Mouse (Mus musculus) megakaryocyte progenitor cell, adult 5-6 weeks (primary cell): ENCODE results near the gene Apol7b. TPM values are rescaled to one million over a fixed set of nuclear protein-coding genes. Genes with fewer than 3 reads are reported as not detected.

Experiments used
- ATAC-seq: replicated peaks from 2 replicates; pipeline ENCODE4 v1.8.0; 2016; ENCODE audit warnings: mild to moderate bottlenecking, moderate TSS enrichment, inconsistent platforms; ENCODE audit not compliant: poor library complexity
- total RNA-seq, 2 experiments: library from RNA; stranded (forward) in 1 of 2; stranded (reverse) in 1 of 2; fragments of 157-497, 149-512 nt in 1 of 2; fragments of 200-1000 nt in 1 of 2; gene quantifications; 2 replicates each; pipeline versions ENCODE4 v1.2.3 to v1.2.4; 2015 to 2017

Apol7b gene
- total RNA-seq, 2 experiments from 2014 or later: not detected

DNA sequence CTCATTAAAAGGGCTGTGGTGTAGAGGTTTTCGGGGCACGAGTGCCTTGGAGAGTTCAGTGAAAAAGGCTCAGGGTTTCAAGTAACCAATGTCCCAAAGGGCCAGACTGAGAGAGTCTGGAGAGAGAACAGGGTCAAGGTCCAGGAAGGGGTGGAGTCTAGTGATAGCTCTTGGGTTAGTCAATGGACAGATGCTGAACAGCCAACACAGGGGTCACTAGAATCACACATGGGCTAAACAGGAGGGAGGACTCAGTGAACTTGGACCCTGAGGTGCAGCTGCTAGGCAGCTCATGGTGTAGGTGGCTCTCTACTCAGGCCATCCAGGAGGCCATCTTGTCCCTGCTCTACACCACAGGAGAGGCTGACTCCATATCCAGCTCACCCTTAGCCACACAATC lies 59.8 kb downstream of the Apol7b start:
- no peak for ATAC-seq

DNA sequence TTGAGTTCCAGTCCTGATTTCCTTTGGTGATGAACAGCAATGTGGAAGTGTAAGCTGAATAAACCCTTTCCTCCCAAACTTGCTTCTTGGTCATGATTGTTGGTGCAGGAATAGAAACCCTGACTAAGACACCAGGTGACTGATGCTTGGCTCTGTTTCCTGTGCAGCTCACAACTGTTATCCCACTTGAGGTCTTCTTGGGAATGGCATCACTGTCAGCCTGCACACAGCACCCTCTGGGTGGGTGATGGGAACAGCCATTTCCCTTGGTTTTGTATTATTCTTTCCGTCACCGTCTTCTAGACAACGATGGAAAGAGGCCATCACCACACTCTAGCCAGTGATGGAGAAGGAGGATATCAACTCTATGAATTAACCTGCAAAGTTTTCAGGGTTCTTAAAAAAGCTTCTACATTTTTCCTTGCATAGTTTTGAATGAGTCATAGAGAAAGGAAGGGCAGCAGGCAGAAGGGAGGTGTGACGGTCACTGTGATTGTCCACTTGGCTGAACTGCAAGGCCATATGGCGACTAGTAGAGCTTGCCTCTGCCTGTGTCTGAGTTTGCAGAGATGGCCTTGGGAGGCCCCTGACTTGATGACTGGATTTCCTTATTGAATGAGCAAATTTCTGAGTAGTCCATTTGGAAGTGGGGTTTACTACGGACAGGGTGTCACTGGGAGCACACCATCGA lies 62.8 kb downstream of the Apol7b start:
- no peak for ATAC-seq

DNA sequence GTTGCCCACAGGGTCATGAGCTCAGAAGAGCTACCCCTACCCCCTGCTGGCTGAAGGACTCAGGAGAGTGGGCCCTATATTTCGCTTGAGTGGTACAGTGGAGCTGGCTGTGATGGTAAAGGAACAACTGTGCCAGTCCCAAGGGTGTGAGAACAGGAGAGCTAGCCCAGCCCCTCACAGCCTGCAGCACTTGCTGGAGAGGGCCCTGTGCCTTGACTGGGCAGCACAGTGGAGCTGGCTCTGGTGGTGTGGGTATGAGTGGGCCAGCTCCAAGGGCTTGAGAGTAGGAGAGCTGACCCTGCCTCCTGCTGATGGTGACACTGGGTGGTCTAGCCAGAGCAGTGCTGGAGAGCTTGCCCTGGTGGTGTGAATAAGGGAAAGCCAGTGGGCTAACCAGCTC lies 64.4 kb downstream of the Apol7b start:
- no peak for ATAC-seq

DNA sequence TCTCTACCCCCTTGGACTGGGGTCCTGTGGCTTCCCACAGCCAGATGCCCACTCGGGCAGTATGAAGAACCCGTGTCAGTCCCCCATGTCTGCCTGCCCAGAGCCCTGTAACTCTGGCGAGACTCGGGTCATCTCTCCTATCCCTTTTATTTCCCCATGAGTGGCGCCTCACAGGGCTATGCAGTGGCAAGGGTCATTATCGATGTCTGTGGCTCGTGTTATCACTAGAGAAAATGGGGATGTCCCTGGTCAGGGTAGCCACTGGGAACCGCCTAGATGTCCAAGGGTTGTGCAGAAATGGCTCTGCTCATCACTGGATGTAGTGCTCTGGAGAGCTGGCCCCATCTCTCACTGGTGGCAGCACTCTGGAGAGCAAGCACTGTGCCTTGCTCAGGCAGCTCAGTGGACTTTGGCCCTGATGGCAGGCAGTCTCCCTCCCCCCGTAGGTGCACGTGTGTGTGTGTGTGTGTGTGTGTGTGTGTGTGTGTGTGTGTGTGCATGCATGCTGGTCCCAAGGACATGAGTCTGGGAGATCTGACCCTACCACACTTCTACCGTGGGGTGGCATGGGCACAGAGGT lies 64.9 kb downstream of the Apol7b start:
- no peak for ATAC-seq

DNA sequence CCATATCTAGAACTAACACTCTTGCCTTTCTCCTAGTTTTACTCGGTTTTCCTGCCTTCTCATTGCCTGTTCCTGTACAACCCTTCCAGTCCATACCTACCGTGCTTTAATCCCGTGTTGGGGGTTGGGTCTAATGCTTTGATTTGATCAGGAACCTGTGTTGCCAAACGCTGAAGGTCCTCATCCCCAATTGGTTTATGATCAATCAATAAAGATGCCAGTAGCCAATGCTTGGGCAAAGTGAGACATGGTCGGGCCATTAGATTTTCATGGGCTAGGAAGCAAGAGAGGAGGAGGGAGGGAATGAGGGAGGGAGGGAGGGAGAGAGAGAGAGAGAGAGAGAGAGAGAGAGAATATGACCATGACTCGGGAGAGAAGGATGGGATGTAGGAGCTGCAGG lies 65.8 kb downstream of the Apol7b start:
- no peak for ATAC-seq

DNA sequence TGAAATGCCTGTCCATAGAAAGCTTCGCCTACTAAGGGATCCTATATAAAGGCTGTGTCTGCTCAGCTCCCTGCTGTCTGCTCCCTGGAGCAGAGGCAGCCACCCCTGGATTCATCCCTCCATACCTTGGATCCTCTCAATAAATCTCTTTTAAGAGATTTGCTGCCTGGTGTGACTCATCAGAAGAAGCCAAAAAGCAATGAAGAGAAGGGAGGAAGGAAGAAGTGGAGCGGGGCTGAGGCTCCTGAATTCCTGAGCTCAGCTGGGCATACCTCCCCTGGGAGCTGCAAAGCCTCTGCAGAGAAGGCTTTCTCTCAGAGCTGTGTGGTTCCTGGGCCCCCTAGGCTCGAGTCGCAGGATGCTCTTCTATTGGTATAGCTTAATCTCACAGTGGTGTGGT lies 67.4 kb downstream of the Apol7b start:
- ATAC-seq: no peak

DNA sequence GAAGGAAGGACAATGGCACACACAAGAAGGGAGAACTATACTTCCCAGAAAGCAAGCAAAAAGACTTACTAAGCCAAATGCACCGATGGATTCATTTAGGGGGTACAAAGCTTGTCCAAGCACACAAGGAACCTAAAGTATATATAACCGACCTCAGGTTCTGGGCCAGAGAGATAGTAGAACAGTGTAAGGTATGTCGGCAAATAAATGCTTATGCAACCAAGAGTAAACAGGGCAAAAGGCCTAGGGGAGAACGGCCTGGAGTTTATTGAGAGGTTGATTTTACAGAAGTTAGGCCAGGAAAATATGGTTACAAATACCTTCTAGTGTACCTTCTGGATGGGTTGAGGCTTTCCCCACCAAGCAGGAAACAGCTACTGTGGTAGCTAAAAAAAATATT lies 69.9 kb downstream of the Apol7b start:
- ATAC-seq: no peak

DNA sequence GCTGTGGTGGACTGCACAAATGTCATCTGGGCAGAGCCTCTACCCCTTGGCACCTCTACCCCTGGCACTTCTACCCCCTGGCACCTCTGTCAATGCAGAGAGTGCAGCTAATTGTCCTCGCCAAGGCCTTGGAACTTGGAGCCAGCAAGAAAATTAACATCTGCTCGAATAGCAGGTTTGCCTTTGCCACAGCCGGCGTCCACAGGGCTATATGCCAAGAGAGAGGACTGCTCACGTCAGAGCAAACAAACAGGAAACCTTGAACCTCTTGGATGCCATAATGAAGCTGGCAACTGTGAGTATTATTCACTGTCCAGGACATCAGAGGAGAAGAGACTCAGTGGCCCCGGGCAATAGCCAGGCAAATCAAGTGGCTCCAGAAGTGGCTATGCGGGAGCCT lies 70.4 kb downstream of the Apol7b start:
- ATAC-seq: no peak

Other genes with a start within 250 kb of the Apol7b start
- 0.22 and 0.32 TPM in 2 replicates for gene Rbfox2, start 140.5 kb downstream of the Apol7b start, total RNA-seq (2015)
- gene Rbfox2, start 140.5 kb downstream of the Apol7b start, total RNA-seq (2017): 0.54 and 0.87 TPM in 2 replicates
- gene Apol7a, start 48.4 kb downstream of the Apol7b start, total RNA-seq (2015): not detected in 2 replicates
- not detected in 2 replicates for gene Apol7a, start 48.4 kb downstream of the Apol7b start, total RNA-seq (2017)
- gene Apol9a, start 36.4 kb downstream of the Apol7b start, total RNA-seq (2015): not detected in 2 replicates
- gene Apol9a, start 36.4 kb downstream of the Apol7b start, total RNA-seq (2017): not detected in 2 replicates
- not detected in 2 replicates for gene Apol10a, start 29.6 kb upstream of the Apol7b start, total RNA-seq (2015)
- gene Apol10a, start 29.6 kb upstream of the Apol7b start, total RNA-seq (2017): not detected in 2 replicates
- gene Apol11a, start 60.8 kb upstream of the Apol7b start, total RNA-seq (2015): not detected in 2 replicates
- gene Apol11a, start 60.8 kb upstream of the Apol7b start, total RNA-seq (2017): not detected in 2 replicates
- not detected in 2 replicates for gene Apol7c, start 85.8 kb upstream of the Apol7b start, total RNA-seq (2015)
- not detected in 2 replicates for gene Apol7c, start 85.8 kb upstream of the Apol7b start, total RNA-seq (2017)
- gene 1700025B11Rik, start 114.4 kb upstream of the Apol7b start, total RNA-seq (2015): not detected in 2 replicates
- not detected in 2 replicates for gene 1700025B11Rik, start 114.4 kb upstream of the Apol7b start, total RNA-seq (2017)
- not detected in 2 replicates for gene Apol10b, start 148.6 kb upstream of the Apol7b start, total RNA-seq (2015)
- gene Apol10b, start 148.6 kb upstream of the Apol7b start, total RNA-seq (2017): not detected in 2 replicates
- gene Gm36245, start 151.8 kb upstream of the Apol7b start, total RNA-seq (2015): not detected in 2 replicates
- gene Gm36245, start 151.8 kb upstream of the Apol7b start, total RNA-seq (2017): not detected in 2 replicates
- gene Apol11b, start 195.8 kb upstream of the Apol7b start, total RNA-seq (2015): not detected in 2 replicates
- gene Apol11b, start 195.8 kb upstream of the Apol7b start, total RNA-seq (2017): not detected in 2 replicates